Mouse (Mus musculus): Measurements from ENCODE around the gene Maml1. TPM values are rescaled to one million over a fixed set of nuclear protein-coding genes. Genes with fewer than 3 reads are reported as not detected.
A peak's percentile ranks its signal among the peaks of the same experiment; 100 is the strongest.

Maml1 gene
- polyA plus RNA-seq, 1 experiment = 10.9 TPM

DNA sequence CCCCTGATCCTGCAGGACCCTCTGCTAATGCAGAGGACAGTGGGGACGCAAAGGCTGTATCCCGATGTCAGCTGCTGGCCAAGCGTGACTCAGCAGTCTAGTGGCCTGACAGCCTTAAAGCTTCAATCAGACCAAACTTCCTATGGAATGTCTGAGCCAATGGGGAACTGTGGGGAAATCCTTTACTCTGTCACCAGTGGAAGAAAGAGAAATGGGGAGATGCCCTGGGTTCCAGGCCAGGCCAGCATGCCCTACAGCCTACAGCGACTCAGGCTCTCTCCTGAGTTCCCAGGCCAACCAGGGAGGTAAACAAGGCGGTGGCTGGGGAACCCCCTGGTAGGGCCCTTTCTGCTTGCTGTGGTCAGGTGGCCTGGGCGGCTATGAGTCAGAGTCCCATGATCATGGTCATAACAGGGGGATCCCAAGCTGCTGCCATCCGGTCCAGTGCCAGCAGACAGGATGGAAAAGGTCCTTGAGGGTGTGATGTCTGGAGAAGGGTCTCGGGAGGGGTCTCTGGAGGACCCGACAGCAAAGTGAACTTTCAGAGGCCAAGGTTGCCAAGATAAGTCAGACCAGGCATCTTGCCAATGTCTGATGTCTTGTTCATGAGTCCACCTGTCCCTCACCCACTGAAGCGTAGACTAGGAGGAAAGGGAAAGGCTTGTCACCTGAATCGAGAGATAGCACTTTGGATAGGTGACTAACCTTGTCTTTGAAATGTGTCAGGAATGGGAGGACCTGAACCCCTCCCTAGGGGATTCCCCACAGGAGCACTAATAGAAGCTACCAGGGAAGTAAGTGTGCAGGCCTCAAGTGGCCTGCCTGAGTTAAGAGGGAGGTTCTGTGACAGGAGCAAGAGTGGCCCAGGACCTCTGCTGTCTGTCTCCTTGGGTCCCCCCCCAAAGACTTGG is 79.0 kb downstream of the Maml1 start:
- Histone ChIP-seq H3K36me3 (ENCODE audit: control insufficient read depth, insufficient read depth, low read length) (no peaks in the 10 kb centered on the region), H3K4me3 (ENCODE audit: insufficient read depth, low read depth, low read length) (peak overlapping the region; percentile 42), H3K4me1 (ENCODE audit: control insufficient read depth, insufficient read depth, low read length) (peaks cover 33% of the 10 kb centered on the region), H3K27ac (ENCODE audit: insufficient read depth, low read depth, low read length) (peak overlapping the region; percentile 98), H3K27me3 (replicated peaks; ENCODE audit: control insufficient read depth, insufficient read depth, low read length) (no peaks in the 10 kb centered on the region)
- 12% methylated on average over 11 of the region's 11 CpGs for WGBS
- peak; percentile 36 for TF ChIP-seq POLR2A (IDR thresholded peaks at IDR 0.05; ENCODE audit: low read depth, low read length)
- TF ChIP-seq CTCF (conservative IDR thresholded peaks at IDR 0.05; ENCODE audit: insufficient read depth, insufficient read length, low read depth, low read length) = no peak
- DNase-seq = peak; percentile 96

DNA sequence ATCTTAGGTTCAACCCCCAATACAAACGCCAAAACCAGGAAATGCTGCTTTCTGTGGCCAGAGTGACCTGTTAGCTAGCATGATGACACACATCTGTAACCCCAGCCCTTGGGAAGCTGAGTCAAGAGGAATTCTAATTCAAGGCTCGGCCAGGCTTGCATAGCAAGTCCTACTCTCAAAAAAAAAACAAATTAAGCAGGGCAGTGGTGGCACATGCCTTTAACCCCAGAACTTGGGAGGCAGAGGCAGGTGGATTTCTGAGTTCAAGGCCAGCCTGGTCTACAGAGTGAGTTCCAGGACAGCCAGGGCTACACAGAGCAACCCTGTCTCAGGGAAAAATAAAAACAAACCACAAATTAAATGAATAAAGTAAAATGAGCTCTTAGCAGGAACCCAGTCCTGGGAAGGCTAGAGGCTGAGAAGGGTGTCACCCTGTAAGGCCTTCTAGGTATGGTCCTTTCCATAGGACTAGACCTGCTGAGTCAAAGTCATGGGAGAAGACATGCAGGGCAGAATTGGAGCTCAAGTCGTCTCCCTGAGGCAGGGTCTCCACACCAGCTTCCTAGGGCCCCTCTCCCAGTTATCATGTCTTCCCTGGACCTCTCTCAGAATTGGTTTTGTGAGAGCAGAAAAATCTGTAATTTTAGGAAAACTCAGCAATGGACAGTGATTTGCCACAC is 79.9 kb downstream of the Maml1 start:
- Histone ChIP-seq H3K4me3 (ENCODE audit: insufficient read depth, low read depth, low read length) (peak overlapping the region; percentile 9; the same call in 1 of the 2 replicates), H3K27me3 (replicated peaks; ENCODE audit: control insufficient read depth, insufficient read depth, low read length) (no peaks in the 10 kb centered on the region), H3K27ac (ENCODE audit: insufficient read depth, low read depth, low read length) (peak overlapping the region; percentile 98), H3K4me1 (ENCODE audit: control insufficient read depth, insufficient read depth, low read length) (peaks cover 40% of the 10 kb centered on the region), H3K36me3 (ENCODE audit: control insufficient read depth, insufficient read depth, low read length) (peaks cover 3% of the 10 kb centered on the region; the same call in 1 of the 2 replicates)
- 39% methylated on average over 3 of the region's 3 CpGs for WGBS
- DNase-seq = peak; percentile 40
- TF ChIP-seq POLR2A (IDR thresholded peaks at IDR 0.05; ENCODE audit: low read depth, low read length) = no peak
- no peak for TF ChIP-seq CTCF (conservative IDR thresholded peaks at IDR 0.05; ENCODE audit: insufficient read depth, insufficient read length, low read depth, low read length)

- WGBS = 72% methylated on average over 3 of the region's 3 CpGs
- H3K4me3 ChIP-seq (ENCODE audit: insufficient read depth, low read depth, low read length) = peak overlapping the region; percentile 87
Measured at GRCm38 (mm10) chr11:50211322-50212059, 80.6 kb downstream of the Maml1 start.

DNA sequence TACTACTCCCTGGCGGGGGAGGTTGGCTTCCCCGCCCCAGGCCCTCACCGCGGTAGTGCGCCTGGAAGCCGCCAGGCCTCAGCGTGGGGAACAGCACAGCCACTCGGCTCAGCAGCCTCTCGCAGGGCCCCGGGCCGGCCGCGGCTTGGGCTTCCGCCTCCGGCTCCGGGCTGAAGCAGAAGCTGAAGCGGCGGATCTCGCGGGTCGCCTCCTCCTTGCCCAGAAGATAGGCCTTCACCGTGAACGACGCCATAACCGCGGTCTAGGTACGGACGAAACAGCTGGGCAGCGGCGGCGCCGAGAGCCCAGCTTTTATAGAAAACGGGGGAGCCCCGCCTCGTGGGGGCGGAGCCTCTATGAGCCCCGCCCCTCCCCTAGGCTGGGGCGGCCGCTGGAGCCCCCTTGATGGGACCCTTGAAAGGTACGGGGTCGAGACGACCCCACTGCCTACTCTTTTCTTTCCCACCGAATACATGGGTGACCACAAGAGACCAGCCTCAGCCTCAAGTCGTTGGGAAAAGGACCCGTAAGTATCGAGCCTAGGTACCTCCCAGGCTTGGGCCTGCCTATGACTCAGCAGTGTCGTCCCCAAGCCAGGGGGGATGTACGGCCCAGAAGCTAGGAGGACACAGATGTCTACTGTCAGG is 81.5 kb downstream of the Maml1 start, which contains the start of the genes Sqstm1 and Mgat4b:
TSS of gene Sqstm1 (minus strand) at position 323 of the 647 bp plus-strand sequence.
TSS of gene Mgat4b (plus strand) at position 386 of the 647 bp plus-strand sequence.
- Histone ChIP-seq H3K36me3 (ENCODE audit: control insufficient read depth, insufficient read depth, low read length) (peaks cover 15% of the 10 kb centered on the region; the same call in 1 of the 2 replicates), H3K27me3 (replicated peaks; ENCODE audit: control insufficient read depth, insufficient read depth, low read length) (no peaks in the 10 kb centered on the region), H3K27ac (ENCODE audit: insufficient read depth, low read depth, low read length) (peak within 1 kb of the TSS; percentile 97)

More at GRCm38 (mm10) chr11:50211322-50212059, 80.6 kb downstream of the Maml1 start:
- Histone ChIP-seq H3K4me1 (ENCODE audit: control insufficient read depth, insufficient read depth, low read length) (peaks cover 44% of the 10 kb centered on the region), H3K27ac (ENCODE audit: insufficient read depth, low read depth, low read length) (peak overlapping the region; percentile 98), H3K27me3 (replicated peaks; ENCODE audit: control insufficient read depth, insufficient read depth, low read length) (no peaks in the 10 kb centered on the region), H3K36me3 (ENCODE audit: control insufficient read depth, insufficient read depth, low read length) (peaks cover 8% of the 10 kb centered on the region; the same call in 1 of the 2 replicates)
- peak; percentile 42 for DNase-seq
- TF ChIP-seq CTCF (conservative IDR thresholded peaks at IDR 0.05; ENCODE audit: insufficient read depth, insufficient read length, low read depth, low read length) (no peak), POLR2A (IDR thresholded peaks at IDR 0.05; ENCODE audit: low read depth, low read length) (no peak)

GRCm38 (mm10) chr11:50210101-50210504 is 82.0 kb downstream of the Maml1 start:
- under 1% methylated on average over 24 of the region's 24 CpGs for WGBS
- Histone ChIP-seq H3K27me3 (replicated peaks; ENCODE audit: control insufficient read depth, insufficient read depth, low read length) (no peaks in the 10 kb centered on the region), H3K4me3 (ENCODE audit: insufficient read depth, low read depth, low read length) (peak overlapping the region; percentile 87), H3K36me3 (ENCODE audit: control insufficient read depth, insufficient read depth, low read length) (peaks cover 17% of the 10 kb centered on the region), H3K27ac (ENCODE audit: insufficient read depth, low read depth, low read length) (peak overlapping the region; percentile 97), H3K4me1 (ENCODE audit: control insufficient read depth, insufficient read depth, low read length) (peaks cover 51% of the 10 kb centered on the region)
- peak; percentile 96 for DNase-seq
- TF ChIP-seq CTCF (conservative IDR thresholded peaks at IDR 0.05; ENCODE audit: insufficient read depth, insufficient read length, low read depth, low read length) (no peak), POLR2A (IDR thresholded peaks at IDR 0.05; ENCODE audit: low read depth, low read length) (no peak)

More for the DNA sequence above, 81.5 kb downstream of the Maml1 start, which contains the start of the genes Sqstm1 and Mgat4b:
- peak; percentile 95 for TF ChIP-seq POLR2A (IDR thresholded peaks at IDR 0.05; ENCODE audit: low read depth, low read length)
- no peak for TF ChIP-seq CTCF (conservative IDR thresholded peaks at IDR 0.05; ENCODE audit: insufficient read depth, insufficient read length, low read depth, low read length)
- under 1% methylated on average over 48 of the region's 48 CpGs for WGBS
- Histone ChIP-seq H3K4me1 (ENCODE audit: control insufficient read depth, insufficient read depth, low read length) (peaks cover 51% of the 10 kb centered on the region), H3K4me3 (ENCODE audit: insufficient read depth, low read depth, low read length) (peak within 1 kb of the TSS; percentile 87)
- DNase-seq = peak; percentile 85

- no peak overlapping the region for H3K4me3 ChIP-seq (ENCODE audit: insufficient read depth, low read depth, low read length)
Measured at GRCm38 (mm10) chr11:50208039-50208438, 84.1 kb downstream of the Maml1 start.

More at GRCm38 (mm10) chr11:50208039-50208438, 84.1 kb downstream of the Maml1 start:
- no peak for TF ChIP-seq CTCF (conservative IDR thresholded peaks at IDR 0.05; ENCODE audit: insufficient read depth, insufficient read length, low read depth, low read length)
- TF ChIP-seq POLR2A (IDR thresholded peaks at IDR 0.05; ENCODE audit: low read depth, low read length) = no peak
- H3K27ac ChIP-seq (ENCODE audit: insufficient read depth, low read depth, low read length) = no peak overlapping the region
- 74% methylated on average over 5 of the region's 5 CpGs for WGBS
- no peak for DNase-seq
- peaks cover 45% of the 10 kb centered on the region for H3K4me1 ChIP-seq (ENCODE audit: control insufficient read depth, insufficient read depth, low read length)
- peaks cover 19% of the 10 kb centered on the region for H3K36me3 ChIP-seq (ENCODE audit: control insufficient read depth, insufficient read depth, low read length)
- H3K27me3 ChIP-seq (replicated peaks; ENCODE audit: control insufficient read depth, insufficient read depth, low read length) = no peaks in the 10 kb centered on the region
